Mouse (Mus musculus) midbrain, embryonic 11.5 days (tissue): ENCODE results near the gene Avpr1a. TPM values are rescaled to one million over a fixed set of nuclear protein-coding genes. Genes with fewer than 3 reads are reported as not detected.

ENCODE experiments used
- ATAC-seq: fragments of 200-750 bp; cut with Nextera tagmentation; 2 replicates; pipeline ENCODE4 v1.8.0; 2017; ENCODE audit warnings: moderate TSS enrichment, moderate library complexity; ENCODE audit not compliant: low FRiP score
- DNase-seq: peaks from one replicate; pipeline ENCODE4 v3.0.0; 2015; ENCODE audit warnings: low spot score; ENCODE audit errors: missing footprints
- H3K27ac ChIP-seq: fragments of 300-500 bp; sonication (generic); 2 replicates; pipeline ENCODE4 v1.5.1; 2014; ENCODE audit warnings: low read depth, low read length
- H3K27me3 ChIP-seq: fragments of 300-500 bp; sonication (generic); 2 replicates; pipeline ENCODE4 v1.6.1; 2014; ENCODE audit warnings: mild to moderate bottlenecking, low read length, moderate library complexity, mixed read lengths; ENCODE audit not compliant: control insufficient read depth, insufficient read depth
- H3K36me3 ChIP-seq: fragments of 300-500 bp; sonication (generic); 2 replicates; pipeline ENCODE4 v1.6.1; 2014; ENCODE audit warnings: mild to moderate bottlenecking, low read length, moderate library complexity, mixed read lengths; ENCODE audit not compliant: control insufficient read depth, insufficient read depth
- H3K4me1 ChIP-seq: fragments of 300-500 bp; sonication (generic); 2 replicates; pipeline ENCODE4 v1.6.1; 2014; ENCODE audit warnings: low read length; ENCODE audit not compliant: control insufficient read depth, insufficient read depth
- H3K4me2 ChIP-seq: fragments of 300-500 bp; sonication (generic); 2 replicates; pipeline ENCODE4 v1.6.1; 2014; ENCODE audit warnings: mild to moderate bottlenecking, moderate library complexity
- H3K4me3 ChIP-seq: fragments of 300-500 bp; sonication (generic); 2 replicates; pipeline ENCODE4 v1.5.1; 2014; ENCODE audit warnings: low read depth, low read length
- H3K9ac ChIP-seq: fragments of 300-500 bp; sonication (generic); 2 replicates; pipeline ENCODE4 v1.6.1; 2014; ENCODE audit warnings: low read length
- H3K9me3 ChIP-seq: fragments of 300-500 bp; sonication (generic); 2 replicates; pipeline ENCODE4 v1.6.1; 2016; ENCODE audit warnings: low read length; ENCODE audit not compliant: control insufficient read depth
- WGBS: fragments of 180-500 bp; shearing (Covaris S2); extraction: QIAGEN DNeasy Blood & Tissue Kit; methylation state at CpG from one replicate; pipeline ENCODE4 v1.1.7; 2014; 5-methylcytosine and 5-hydroxymethylcytosine counted together
- polyA plus RNA-seq: library from polyadenylated mRNA; unstranded; fragments of >200 nt; fragmentation: Nextera tagmentation; extraction: Ambion mirVana; gene quantifications from 2 replicates; pipeline ENCODE4 v1.2.1, GENCODE M21; 2014

Gene Avpr1a
- polyA plus RNA-seq, 1 experiment from 2014 or later, result 0.29 TPM

- no peaks in the 10 kb centered on the region for H3K36me3 ChIP-seq
- H3K9ac ChIP-seq, result no peak overlapping the region
- no peak overlapping the region for H3K4me3 ChIP-seq
- peaks cover 26% of the 10 kb centered on the region for H3K27me3 ChIP-seq
- DNase-seq (no peak), ATAC-seq (no peak)
- H3K4me2 ChIP-seq, result no peak overlapping the region; the same call in 1 of the 2 replicates
- H3K27ac ChIP-seq, result no peak overlapping the region
- H3K4me1 ChIP-seq, result peaks cover 13% of the 10 kb centered on the region; the same call in 1 of the 2 replicates
- H3K9me3 ChIP-seq, result no peaks in the 10 kb centered on the region
Measured at GRCm38 (mm10) chr10:122449856-122450255, 1.6 kb downstream of the Avpr1a start.

GRCm38 (mm10) chr10:122453466-122453865 lies 5.2 kb downstream of the Avpr1a start:
- WGBS, result 87% methylated on average over 3 of the region's 3 CpGs
- H3K9me3 ChIP-seq, result no peaks in the 10 kb centered on the region

GRCm38 (mm10) chr10:122455793-122456192 lies 7.5 kb downstream of the Avpr1a start:
- Histone ChIP-seq H3K9ac (no peak overlapping the region), H3K9me3 (no peaks in the 10 kb centered on the region), H3K27me3 (no peaks in the 10 kb centered on the region), H3K36me3 (no peaks in the 10 kb centered on the region), H3K4me3 (no peak overlapping the region), H3K4me1 (no peaks in the 10 kb centered on the region), H3K27ac (no peak overlapping the region), H3K4me2 (no peak overlapping the region)
- DNase-seq (no peak), ATAC-seq (no peak)
- WGBS, result 86% methylated on average over 11 of the region's 11 CpGs

More at GRCm38 (mm10) chr10:122453466-122453865, 5.2 kb downstream of the Avpr1a start:
- peaks cover 17% of the 10 kb centered on the region for H3K27me3 ChIP-seq
- H3K4me3 ChIP-seq, result no peak overlapping the region
- ATAC-seq (no peak), DNase-seq (no peak)
- peaks cover 8% of the 10 kb centered on the region; the same call in 1 of the 2 replicates for H3K4me1 ChIP-seq
- no peak overlapping the region for H3K9ac ChIP-seq
- no peaks in the 10 kb centered on the region for H3K36me3 ChIP-seq
- H3K4me2 ChIP-seq, result no peak overlapping the region
- H3K27ac ChIP-seq, result no peak overlapping the region

GRCm38 (mm10) chr10:122476846-122477245 lies 28.5 kb downstream of the Avpr1a start:
- H3K27me3 ChIP-seq, result no peaks in the 10 kb centered on the region
- H3K9ac ChIP-seq, result no peak overlapping the region
- no peaks in the 10 kb centered on the region for H3K4me1 ChIP-seq
- no peak for DNase-seq
- no peaks in the 10 kb centered on the region for H3K9me3 ChIP-seq
- WGBS, result 86% methylated on average over 5 of the region's 5 CpGs
- ATAC-seq, result no peak
- no peak overlapping the region for H3K4me2 ChIP-seq
- H3K4me3 ChIP-seq, result no peak overlapping the region
- H3K36me3 ChIP-seq, result no peaks in the 10 kb centered on the region
- no peak overlapping the region for H3K27ac ChIP-seq

- Histone ChIP-seq H3K27me3 (no peaks in the 10 kb centered on the region), H3K4me1 (peaks cover 10% of the 10 kb centered on the region; the same call in 1 of the 2 replicates), H3K4me3 (no peak overlapping the region), H3K27ac (no peak overlapping the region), H3K4me2 (no peak overlapping the region), H3K9ac (no peak overlapping the region), H3K36me3 (no peaks in the 10 kb centered on the region), H3K9me3 (no peaks in the 10 kb centered on the region)
- DNase-seq (no peak), ATAC-seq (peak; percentile 22; the same call in 1 of the 2 replicates)
- WGBS, result 18% methylated on average over 2 of the region's 2 CpGs
Measured at GRCm38 (mm10) chr10:122498551-122498950, 50.3 kb downstream of the Avpr1a start.

- ATAC-seq, result no peak
- no peaks in the 10 kb centered on the region for H3K9me3 ChIP-seq
Measured at GRCm38 (mm10) chr10:122499306-122499705, 51.0 kb downstream of the Avpr1a start.

More at GRCm38 (mm10) chr10:122499306-122499705, 51.0 kb downstream of the Avpr1a start:
- DNase-seq, result no peak
- H3K27me3 ChIP-seq, result no peaks in the 10 kb centered on the region
- H3K4me3 ChIP-seq, result no peak overlapping the region
- no peak overlapping the region for H3K27ac ChIP-seq
- H3K4me1 ChIP-seq, result peaks cover 10% of the 10 kb centered on the region; the same call in 1 of the 2 replicates
- 15% methylated on average over 6 of the region's 6 CpGs for WGBS
- no peak overlapping the region for H3K9ac ChIP-seq
- H3K4me2 ChIP-seq, result no peak overlapping the region
- H3K36me3 ChIP-seq, result no peaks in the 10 kb centered on the region

Other genes with a start within 250 kb of the Avpr1a start
- gene Ppm1h, start 230.3 kb downstream of the Avpr1a start, polyA plus RNA-seq, result 5.4 and 5.9 TPM in 2 replicates